Mouse (Mus musculus) cortical plate, adult 2 months (tissue): ENCODE measurements around the gene Slc8a1. TPM values are rescaled to one million over a fixed set of nuclear protein-coding genes. Genes with fewer than 3 reads are reported as not detected.

ENCODE experiments used
- H3K27ac ChIP-seq: fragments of 200-500 bp; 2 replicates; pipeline ENCODE4 v1.5.1; 2012; ENCODE audit warnings: low read length, control low read depth, inconsistent platforms; ENCODE audit not compliant: insufficient read depth
- H3K4me1 ChIP-seq: fragments of 200-500 bp; 2 replicates; pipeline ENCODE4 v1.6.1; 2011; ENCODE audit warnings: low read length; ENCODE audit not compliant: control insufficient read depth, insufficient read depth
- H3K4me3 ChIP-seq: fragments of 200-500 bp; 2 replicates; pipeline ENCODE4 v1.5.1; 2011; ENCODE audit warnings: mild to moderate bottlenecking, low read length, control low read depth; ENCODE audit not compliant: insufficient read depth
- CTCF ChIP-seq: fragments of 200-500 bp; IDR thresholded peaks from 2 replicates; pipeline ENCODE4 v1.5.1; 2011; ENCODE audit warnings: mild to moderate bottlenecking, control low read depth, low read length; ENCODE audit not compliant: insufficient read depth; ENCODE audit errors: extremely low read depth
- POLR2A ChIP-seq: fragments of 200-500 bp; IDR thresholded peaks from 2 replicates; pipeline ENCODE4 v1.6.1; 2011; ENCODE audit warnings: mild to moderate bottlenecking, low read length, control low read depth; ENCODE audit not compliant: insufficient read depth; ENCODE audit errors: extremely low read depth
- polyA plus RNA-seq: library from polyadenylated mRNA; depleted of rRNA; stranded (reverse); fragments of >200 nt; gene quantifications from 2 replicates; pipeline ENCODE4 v1.2.3, GENCODE M21; 2012

Gene Slc8a1
- polyA plus RNA-seq, 1 experiment, result 29.5 TPM

DNA sequence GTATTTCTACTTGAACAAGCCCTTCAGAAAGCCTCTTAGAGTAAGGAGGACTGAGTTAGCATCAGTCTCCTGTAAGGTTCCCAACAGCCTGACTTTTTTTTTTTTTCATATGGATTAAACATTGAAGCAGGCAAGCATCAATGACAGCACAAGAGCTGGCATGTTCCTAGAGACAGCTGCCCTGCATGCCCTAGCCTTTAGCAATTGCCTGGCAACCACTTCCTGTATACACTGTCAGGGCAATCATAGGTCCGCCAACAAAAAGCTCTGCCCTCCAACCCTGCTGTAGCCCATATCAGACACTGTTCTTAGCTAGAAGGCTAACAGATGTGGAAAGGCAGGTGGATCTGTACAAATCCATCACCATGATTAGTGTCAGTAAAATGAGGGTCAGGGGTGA lies 85.2 kb downstream of the Slc8a1 start:
- H3K4me1 ChIP-seq, result peaks cover 2% of the 10 kb centered on the region; the same call in 1 of the 2 replicates
- no peak overlapping the region for H3K4me3 ChIP-seq
- TF ChIP-seq POLR2A, result no peak
- TF ChIP-seq CTCF, result no peak

GRCm38 (mm10) chr17:81636822-81637221 lies 101.4 kb downstream of the Slc8a1 start:
- no peak overlapping the region for H3K4me3 ChIP-seq
- TF ChIP-seq POLR2A (no peak), CTCF (no peak)
- peaks cover 6% of the 10 kb centered on the region; the same call in 1 of the 2 replicates for H3K4me1 ChIP-seq
- no peak overlapping the region for H3K27ac ChIP-seq

More for the DNA sequence above, 85.2 kb downstream of the Slc8a1 start:
- no peak overlapping the region for H3K27ac ChIP-seq

DNA sequence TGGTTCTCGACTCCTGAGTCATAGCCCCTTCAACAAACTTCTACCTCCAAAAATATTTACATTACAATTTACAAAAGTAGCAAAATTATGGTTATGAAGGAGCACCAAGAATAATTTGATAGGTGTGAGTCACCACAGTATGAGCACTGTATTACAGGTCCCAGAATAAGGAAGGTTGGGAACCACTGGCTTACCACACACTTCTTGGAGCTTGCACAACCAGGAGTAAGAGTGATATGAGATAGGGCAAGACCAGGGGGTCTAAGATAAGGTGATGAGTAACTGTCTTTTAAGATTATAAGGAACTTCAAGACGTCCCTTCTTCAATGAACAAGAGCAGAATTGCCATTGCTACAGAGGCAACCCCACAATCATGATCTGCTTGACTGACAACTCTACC lies 107.7 kb downstream of the Slc8a1 start:
- Histone ChIP-seq H3K27ac (no peak overlapping the region), H3K4me1 (no peaks in the 10 kb centered on the region), H3K4me3 (no peak overlapping the region)
- TF ChIP-seq POLR2A (no peak), CTCF (no peak)

GRCm38 (mm10) chr17:81621188-81621644 lies 117.0 kb downstream of the Slc8a1 start:
- peaks cover 5% of the 10 kb centered on the region; the same call in 1 of the 2 replicates for H3K4me1 ChIP-seq
- no peak overlapping the region for H3K4me3 ChIP-seq
- TF ChIP-seq POLR2A (no peak), CTCF (no peak)
- peak overlapping the region; percentile 24; the same call in 1 of the 2 replicates for H3K27ac ChIP-seq

- TF ChIP-seq CTCF, result no peak
- no peak for TF ChIP-seq POLR2A
- peaks cover 8% of the 10 kb centered on the region; the same call in 1 of the 2 replicates for H3K4me1 ChIP-seq
- no peak overlapping the region for H3K4me3 ChIP-seq
- H3K27ac ChIP-seq, result no peak overlapping the region
These were observed 119.7 kb downstream of the Slc8a1 start for GRCm38 (mm10) chr17:81618461-81618860.

DNA sequence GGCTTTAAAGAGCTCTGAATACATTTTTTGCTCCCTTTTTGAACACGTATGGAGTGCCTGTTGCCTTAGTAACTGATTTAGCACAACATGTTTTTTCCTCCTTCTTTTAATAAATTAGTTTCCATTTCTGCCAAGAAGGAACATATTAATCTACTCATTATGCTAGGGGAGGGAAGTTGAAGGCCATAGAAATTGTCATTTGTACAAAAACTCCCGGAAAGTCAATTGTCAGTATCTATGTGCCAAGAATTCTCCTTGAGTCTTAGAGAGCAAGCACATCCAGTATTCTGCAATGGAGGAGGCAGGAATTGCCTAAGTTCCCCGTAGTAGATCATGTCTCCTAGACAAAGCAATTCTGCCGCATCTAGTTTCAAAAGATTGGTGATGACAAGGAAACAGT lies 121.9 kb downstream of the Slc8a1 start:
- TF ChIP-seq POLR2A, result no peak
- no peak for TF ChIP-seq CTCF
- Histone ChIP-seq H3K4me3 (no peak overlapping the region), H3K4me1 (peaks cover 4% of the 10 kb centered on the region; the same call in 1 of the 2 replicates), H3K27ac (no peak overlapping the region)

GRCm38 (mm10) chr17:81615391-81615790 lies 122.8 kb downstream of the Slc8a1 start:
- Histone ChIP-seq H3K27ac (no peak overlapping the region), H3K4me3 (no peak overlapping the region), H3K4me1 (peaks cover 4% of the 10 kb centered on the region; the same call in 1 of the 2 replicates)
- no peak for TF ChIP-seq CTCF
- no peak for TF ChIP-seq POLR2A

DNA sequence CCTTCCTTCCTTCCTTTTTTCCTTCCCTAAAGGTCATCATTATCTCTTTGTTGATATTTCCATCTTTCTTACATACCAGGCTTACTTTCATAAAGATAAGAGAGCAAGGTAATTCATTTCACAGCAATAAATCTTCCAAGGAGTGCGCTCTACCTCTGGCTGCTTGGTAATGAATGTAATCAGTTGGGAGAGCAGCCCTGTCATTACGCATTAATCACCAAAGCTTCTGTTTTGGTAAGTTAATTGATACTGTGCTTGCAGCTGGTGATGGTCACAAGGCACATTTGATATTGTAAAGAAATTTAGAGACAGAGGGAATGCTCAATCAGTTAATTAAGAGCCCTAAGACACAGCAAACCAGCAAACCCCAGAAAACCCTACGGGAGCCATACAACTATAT lies 130.7 kb downstream of the Slc8a1 start:
- Histone ChIP-seq H3K4me3 (no peak overlapping the region), H3K27ac (no peak overlapping the region), H3K4me1 (peaks cover 2% of the 10 kb centered on the region; the same call in 1 of the 2 replicates)
- TF ChIP-seq CTCF, result no peak
- TF ChIP-seq POLR2A, result no peak

DNA sequence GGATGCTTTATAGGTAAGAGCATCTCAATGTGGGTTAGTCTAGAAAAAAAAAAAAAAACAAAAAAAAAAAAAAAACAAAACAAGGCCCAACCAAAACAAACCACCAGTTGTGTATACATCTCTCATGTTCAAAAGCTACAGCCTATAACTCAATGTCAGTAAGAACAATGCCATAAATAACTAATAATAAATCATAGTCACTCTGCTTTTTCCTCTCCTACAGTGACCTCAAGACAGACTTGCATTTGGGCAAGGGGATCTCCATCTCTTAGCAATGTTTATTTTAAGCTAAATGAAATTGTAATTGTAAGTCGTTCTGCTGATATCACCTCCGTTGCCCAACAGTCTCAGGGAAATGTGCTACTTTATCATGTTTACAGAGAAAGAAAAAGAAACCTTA lies 132.1 kb downstream of the Slc8a1 start:
- TF ChIP-seq CTCF (no peak), POLR2A (no peak)
- Histone ChIP-seq H3K4me3 (no peak overlapping the region), H3K4me1 (peaks cover 4% of the 10 kb centered on the region; the same call in 1 of the 2 replicates), H3K27ac (no peak overlapping the region)

DNA sequence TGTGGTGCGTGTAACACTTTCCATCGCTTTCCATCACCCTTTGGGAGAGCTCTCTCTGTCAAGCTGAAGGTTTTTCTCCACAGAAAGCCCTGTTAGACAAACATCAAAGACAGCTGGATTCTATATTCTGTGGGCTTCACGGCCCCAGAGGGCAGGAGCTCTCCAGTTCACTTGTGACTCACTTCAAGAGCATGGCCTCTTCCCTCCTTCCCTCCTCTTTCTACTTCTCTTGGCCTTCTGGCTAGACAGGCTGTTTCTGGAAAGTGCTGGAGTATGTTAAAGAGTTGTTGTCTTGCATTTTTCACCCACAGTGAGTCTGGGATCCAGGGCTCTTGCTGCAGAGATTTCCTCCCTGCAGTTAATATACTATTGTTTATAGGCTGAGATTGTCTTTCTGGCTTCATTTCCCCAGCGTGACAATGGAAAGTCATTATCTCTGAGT lies 132.9 kb downstream of the Slc8a1 start:
- H3K4me1 ChIP-seq, result peaks cover 4% of the 10 kb centered on the region; the same call in 1 of the 2 replicates
- H3K27ac ChIP-seq, result no peak overlapping the region
- TF ChIP-seq POLR2A (no peak), CTCF (no peak)
- H3K4me3 ChIP-seq, result no peak overlapping the region

- TF ChIP-seq POLR2A (no peak), CTCF (no peak)
- H3K27ac ChIP-seq, result no peak overlapping the region
- H3K4me1 ChIP-seq, result peaks cover 2% of the 10 kb centered on the region; the same call in 1 of the 2 replicates
- no peak overlapping the region for H3K4me3 ChIP-seq
These were observed 139.1 kb downstream of the Slc8a1 start for GRCm38 (mm10) chr17:81599072-81599471.
